Mouse (Mus musculus) layer of hippocampus, adult 9-10 months (tissue): ENCODE results near the gene Camk2n1.

Experiments used
- DNase-seq: peaks from one replicate; pipeline ENCODE4 v3.0.0; 2022; ENCODE audit warnings: low spot score

Camk2n1 gene

GRCm38 (mm10) chr4:138447827-138448602, 6.1 kb upstream of the Camk2n1 start:
- DNase-seq: no peak

- DNase-seq: no peak
Observed at GRCm38 (mm10) chr4:138448872-138449615, 5.1 kb upstream of the Camk2n1 start.

GRCm38 (mm10) chr4:138449636-138450314, 4.3 kb upstream of the Camk2n1 start:
- DNase-seq: no peak

DNA sequence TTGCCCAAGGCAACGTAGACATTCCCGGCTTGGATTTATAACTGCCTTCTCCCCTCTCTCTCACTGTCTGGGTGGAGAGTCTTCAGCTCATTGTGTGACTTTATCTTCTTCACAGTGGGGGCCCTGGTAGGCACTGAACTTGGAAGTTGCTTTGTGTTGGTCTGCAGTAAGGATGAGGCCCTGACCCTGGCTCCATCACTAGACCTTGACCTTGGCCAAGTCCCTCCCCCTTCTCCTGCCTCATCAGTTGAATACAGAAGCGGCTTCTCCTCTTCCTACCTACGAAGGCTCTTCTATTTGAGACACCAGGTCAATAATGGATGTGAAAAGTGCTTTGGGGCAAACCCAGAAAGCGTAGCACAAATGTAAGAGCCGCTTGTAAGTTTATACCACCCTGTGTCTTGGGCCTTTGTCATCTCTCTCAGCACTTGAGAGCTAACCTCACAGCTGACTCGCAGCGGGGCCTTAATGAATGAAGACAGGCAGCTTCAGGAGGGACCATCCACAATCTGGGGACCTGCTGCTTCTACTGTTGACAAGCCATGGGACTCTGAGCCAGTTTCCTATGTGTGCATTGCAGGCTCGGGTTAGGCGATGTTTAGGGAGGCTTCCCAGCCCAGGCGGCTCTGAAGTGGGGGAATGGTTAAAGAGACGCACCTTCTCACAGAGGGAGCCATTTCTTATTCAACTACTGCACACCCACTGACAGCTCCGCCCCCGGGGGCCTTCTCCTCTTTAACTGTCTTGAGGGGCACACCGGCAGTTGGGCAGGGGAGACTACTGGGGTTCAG, 1.6 kb upstream of the Camk2n1 start:
- no peak for DNase-seq

GRCm38 (mm10) chr4:138453097-138453752, 889 bp upstream of the Camk2n1 start:
- no peak for DNase-seq

- DNase-seq: no peak
Observed at GRCm38 (mm10) chr4:138454571-138455140, 542 bp downstream of the Camk2n1 start.

DNA sequence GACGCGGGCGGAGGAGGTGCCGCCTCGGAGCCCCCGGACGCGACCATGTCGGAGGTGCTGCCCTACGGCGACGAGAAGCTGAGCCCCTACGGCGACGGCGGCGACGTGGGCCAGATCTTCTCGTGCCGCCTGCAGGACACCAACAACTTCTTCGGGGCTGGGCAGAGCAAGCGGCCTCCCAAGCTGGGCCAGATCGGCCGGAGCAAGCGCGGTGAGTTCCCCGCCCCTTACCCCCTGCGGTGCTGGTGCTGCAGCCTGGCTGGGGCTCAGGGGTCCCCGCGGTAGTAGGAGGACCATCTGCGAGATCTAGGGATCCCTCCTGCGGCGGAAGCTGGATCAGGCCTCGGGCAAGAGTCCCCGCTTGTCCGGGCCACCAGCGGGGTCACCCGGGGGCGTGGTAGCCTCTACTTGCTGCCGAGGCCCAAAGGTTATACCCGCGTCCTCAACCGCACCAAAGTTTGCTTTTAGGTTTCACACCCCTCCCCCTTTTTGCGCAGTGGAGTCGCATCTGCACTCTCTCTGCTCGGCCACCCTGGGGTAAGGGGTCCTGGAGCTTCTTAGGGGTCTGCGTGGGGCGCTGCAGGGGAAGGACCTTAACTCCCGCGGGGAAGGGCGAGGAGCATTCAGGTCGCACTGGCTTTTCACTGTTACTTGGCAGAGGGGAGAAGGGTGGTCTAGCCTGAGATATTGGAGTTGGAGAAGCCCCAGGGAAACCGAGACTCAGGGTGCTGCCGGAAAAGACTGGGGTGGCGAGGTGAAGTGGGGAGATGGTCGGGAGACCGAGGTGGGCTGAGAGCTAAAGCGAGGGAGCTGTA, 1.2 kb downstream of the Camk2n1 start:
- DNase-seq: no peak

DNA sequence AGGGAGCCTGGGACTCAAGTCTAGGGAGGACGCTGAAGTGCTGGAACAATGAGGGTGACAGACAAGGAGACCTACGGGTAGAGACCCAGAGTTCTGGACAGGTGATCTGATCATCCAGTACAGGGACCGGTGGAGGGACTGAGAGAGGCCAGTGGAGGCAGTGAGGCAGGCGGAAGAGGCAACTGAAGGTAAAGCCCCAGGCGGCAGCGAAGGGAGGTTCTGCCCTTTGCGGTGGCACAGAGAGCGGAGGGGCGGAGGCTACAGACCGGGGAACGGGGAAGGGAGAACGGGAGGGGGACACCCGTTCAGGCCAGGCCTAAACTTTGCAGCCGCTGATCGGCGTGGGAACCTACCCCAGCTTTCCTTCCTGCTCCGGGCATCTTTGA, 1.8 kb downstream of the Camk2n1 start:
- DNase-seq: no peak

DNA sequence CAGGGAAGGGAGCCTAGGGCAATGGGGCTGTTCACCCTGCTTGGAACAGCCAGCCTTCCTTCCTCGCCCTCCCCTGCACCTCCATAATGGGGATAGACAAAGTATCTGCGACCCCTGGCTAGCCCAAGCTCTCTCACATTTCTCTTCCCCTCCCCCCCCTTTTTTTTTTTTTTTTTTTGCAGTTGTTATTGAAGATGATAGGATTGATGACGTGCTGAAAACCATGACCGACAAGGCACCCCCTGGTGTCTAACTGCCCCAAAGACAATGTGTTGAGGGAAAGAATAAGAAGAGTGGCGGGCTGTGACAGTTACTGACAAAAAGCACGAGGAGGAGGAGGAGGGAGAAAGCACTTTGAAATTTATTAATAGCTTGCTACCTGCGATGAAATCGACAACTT, 2.4 kb downstream of the Camk2n1 start:
- no peak for DNase-seq

DNA sequence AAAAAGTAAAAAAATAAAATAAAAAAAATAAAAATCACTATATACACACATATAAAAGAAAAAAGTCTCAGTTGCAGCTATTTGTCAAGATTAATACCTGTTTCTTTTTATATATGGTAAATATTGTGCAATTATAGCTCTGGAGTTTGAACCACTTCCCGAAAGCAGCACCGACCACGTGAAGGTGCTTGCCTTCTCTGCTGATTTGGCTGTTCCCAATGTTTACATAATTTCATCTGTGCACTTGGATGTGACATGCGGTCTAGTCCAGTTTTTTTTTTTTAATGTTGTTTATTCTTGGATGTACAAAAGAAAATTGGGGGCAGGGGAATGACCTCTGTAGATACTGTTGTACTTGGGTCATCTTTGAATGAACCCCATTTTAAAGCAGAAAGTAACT, 3.0 kb downstream of the Camk2n1 start:
- no peak for DNase-seq

- no peak for DNase-seq
Observed at GRCm38 (mm10) chr4:138458171-138458570, 4.1 kb downstream of the Camk2n1 start.

- no peak for DNase-seq
Observed at GRCm38 (mm10) chr4:138458735-138459440, 4.8 kb downstream of the Camk2n1 start.

- DNase-seq: no peak
Observed at GRCm38 (mm10) chr4:138459775-138460174, 5.7 kb downstream of the Camk2n1 start.

GRCm38 (mm10) chr4:138460910-138461309, 6.8 kb downstream of the Camk2n1 start:
- no peak for DNase-seq

GRCm38 (mm10) chr4:138461471-138461870, 7.4 kb downstream of the Camk2n1 start:
- DNase-seq: no peak

DNA sequence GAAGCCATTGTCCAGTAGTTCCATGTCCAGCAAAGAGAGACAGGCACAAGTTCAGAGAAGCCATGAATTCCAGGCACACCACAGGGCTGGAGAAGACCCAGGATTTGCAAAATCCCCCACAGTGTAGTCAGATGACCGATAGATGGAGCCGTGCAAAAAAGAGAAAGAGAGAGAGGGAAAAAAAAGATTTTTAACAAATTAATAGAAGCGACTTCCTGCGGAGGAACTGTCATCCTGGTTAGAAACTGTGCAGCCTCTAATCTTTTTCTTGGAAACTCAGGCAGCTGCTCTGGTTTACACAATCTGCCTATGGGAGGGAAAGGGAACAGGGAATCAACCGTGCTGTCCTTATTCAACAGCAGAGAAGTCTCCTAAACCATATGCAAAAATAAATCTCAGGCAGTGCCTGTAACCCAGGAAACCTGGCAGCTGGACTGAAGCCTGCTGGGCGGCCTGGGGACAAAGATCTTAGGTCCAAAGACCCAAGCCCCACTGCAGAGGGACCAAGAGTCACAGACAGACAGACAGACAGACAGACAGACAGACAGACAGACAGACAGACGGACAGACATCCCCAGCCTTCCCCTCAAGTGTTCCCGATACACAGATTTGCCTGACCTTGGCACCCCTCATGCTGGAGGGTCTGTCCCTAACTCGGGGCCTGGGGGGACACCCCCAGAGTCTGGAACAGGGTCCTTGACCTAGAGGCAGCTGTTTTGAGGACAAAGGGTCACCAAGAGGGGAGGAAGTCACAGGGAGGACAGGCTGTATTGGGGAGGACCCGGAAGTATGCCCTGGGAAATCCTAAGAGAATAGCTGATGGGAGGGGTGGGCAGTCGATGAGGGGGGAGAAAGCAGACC, 9.1 kb downstream of the Camk2n1 start:
- DNase-seq: no peak

DNA sequence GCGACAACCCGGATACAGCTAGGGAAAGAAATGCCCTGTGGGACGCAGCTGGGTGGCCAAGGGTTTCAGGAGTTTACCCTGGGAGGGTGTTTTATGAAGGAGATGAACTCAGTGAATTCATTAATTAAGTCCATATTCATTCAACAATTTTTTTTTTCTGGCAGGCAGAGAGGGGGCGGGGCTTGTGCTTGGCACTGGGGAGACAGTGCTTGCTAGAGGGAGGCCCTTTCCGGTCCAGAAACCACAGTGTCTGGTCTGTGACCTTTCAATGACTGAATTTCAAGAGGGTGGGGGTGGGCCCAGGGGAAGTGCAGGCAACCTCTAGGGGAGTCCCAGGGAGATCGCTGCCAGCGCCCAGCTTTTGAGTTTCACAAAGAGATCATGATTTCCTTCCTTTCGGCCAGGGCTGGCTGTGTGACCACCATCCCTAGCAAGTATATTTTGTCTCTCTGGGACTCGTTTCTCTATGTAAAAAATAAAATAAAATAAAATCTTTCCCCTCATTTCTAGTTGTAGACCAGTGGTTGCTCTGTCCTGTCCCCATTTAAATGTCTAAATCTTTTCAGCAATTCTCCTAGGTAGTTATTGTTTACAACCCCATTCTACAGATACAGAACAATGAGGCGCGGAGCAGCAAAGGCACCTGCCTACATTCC, 9.8 kb downstream of the Camk2n1 start:
- DNase-seq: no peak

GRCm38 (mm10) chr4:138464667-138465353, 10.7 kb downstream of the Camk2n1 start:
- DNase-seq: no peak
